In genomic region chr7:48845213-48845973, GRCm38 (mm10) we compare ENCODE assay signal across 15 mouse cellular contexts. TPM values are rescaled to one million over a fixed set of nuclear protein-coding genes. Genes with fewer than 3 reads are reported as not detected.
A peak's percentile ranks its signal among the peaks of the same experiment; 100 is the strongest.
DNase-seq lines count a peak whose midpoint lies in the region; ATAC-seq lines count a peak whose summit lies in the region.
"Had no signal": no experiment of that assay in that cellular context is flagged by ENCODE, and none has a peak within 500 bp of the region (broad histone marks: within the 10 kb centered on the region; RNA-seq: fewer than 3 reads in every experiment).

No protein-coding gene starts in this region.

- no peaks in the 10 kb centered on the region for H3K27me3 ChIP-seq in heart, embryonic 13.5 days (replicated peaks)
- H3K27me3 ChIP-seq in embryonic facial prominence, embryonic 14.5 days (replicated peaks; ENCODE audit: control insufficient read depth, insufficient read depth, low read length), result no peaks in the 10 kb centered on the region
- H3K27me3 ChIP-seq in limb, embryonic 11.5 days (ENCODE audit: control insufficient read depth, insufficient read depth, low read length), result no peaks in the 10 kb centered on the region

- WGBS in heart, embryonic 13.5 days, result 43% methylated on average over 12 of the region's 12 CpGs
- 66% methylated on average over 12 of the region's 12 CpGs for WGBS in embryonic facial prominence, embryonic 14.5 days
- WGBS in limb, embryonic 11.5 days, result 62% methylated on average over 12 of the region's 12 CpGs

- H3K4me3 ChIP-seq in heart, embryonic 13.5 days, result peak overlapping the region; percentile 64
- no peak overlapping the region for H3K4me3 ChIP-seq in embryonic facial prominence, embryonic 14.5 days (ENCODE audit: low read depth, low read length)
- no peak overlapping the region for H3K4me3 ChIP-seq in limb, embryonic 11.5 days (ENCODE audit: low read depth, low read length)
- H3K4me3 ChIP-seq: midbrain, embryonic 10.5 days had no signal

- H3K27ac ChIP-seq in heart, embryonic 13.5 days (replicated peaks), result peak overlapping the region; percentile 95
- H3K27ac ChIP-seq in embryonic facial prominence, embryonic 14.5 days (replicated peaks; ENCODE audit: low read depth, low read length), result no peak overlapping the region; the same call in 1 of the 2 replicates
- no peak overlapping the region; the same call in 1 of the 2 replicates for H3K27ac ChIP-seq in limb, embryonic 11.5 days (replicated peaks; ENCODE audit: low read depth, low read length)
- H3K27ac ChIP-seq: midbrain, embryonic 10.5 days had no signal

- intact Hi-C loops in left cerebral cortex, postnatal 14 days (cut with DNase I), result no loop called here

- no peak for ATAC-seq in heart, embryonic 13.5 days (ENCODE audit: extremely low read depth, insufficient number of reproducible peaks, low FRiP score, low TSS enrichment)
- ATAC-seq in embryonic facial prominence, embryonic 14.5 days (ENCODE audit: low read depth), result peak; percentile 83; the same call in 1 of the 2 replicates
- ATAC-seq in limb, embryonic 11.5 days (ENCODE audit: insufficient number of reproducible peaks, low FRiP score, low TSS enrichment, low read depth), result peak; percentile 89
- ATAC-seq: forebrain, embryonic 14.5 days; inflammation-experienced regulatory T-cells, adult 6 months had no signal

- DNase-seq in heart, adult 8-10 months (ENCODE audit: low spot score), result no peak
- peak; percentile 92 for DNase-seq in NIH3T3 (ENCODE audit: low read depth)
- DNase-seq in embryonic facial prominence, embryonic 14.5 days (ENCODE audit: low spot score), result peak; percentile 73
- peak; percentile 59 for DNase-seq in limb, embryonic 11.5 days (ENCODE audit: low spot score)
- DNase-seq in left cerebral cortex, postnatal 14 days (ENCODE audit: low spot score in 2 of 2), result no peak
- no peak for DNase-seq in natural killer cell, adult 2 months (ENCODE audit: low spot score in 2 of 2)
- DNase-seq in neural tube, embryonic 10.5 days (ENCODE audit: extremely low spot score, low spot score), result no peak
- DNase-seq: cerebellum, adult 9-11 months; layer of hippocampus, adult 9-11 months had no signal

- peaks cover 64% of the 10 kb centered on the region for H3K4me1 ChIP-seq in heart, embryonic 13.5 days
- H3K4me1 ChIP-seq in embryonic facial prominence, embryonic 14.5 days (ENCODE audit: control insufficient read depth, insufficient read depth, low read length), result no peaks in the 10 kb centered on the region
- H3K4me1 ChIP-seq in limb, embryonic 11.5 days (ENCODE audit: control insufficient read depth, insufficient read depth, low read length), result no peaks in the 10 kb centered on the region

- 0 out of 2 replicates have a peak, but pooled peaks cover 5% of the 10 kb centered on the region for H3K36me3 ChIP-seq in heart, embryonic 13.5 days
- no peaks in the 10 kb centered on the region for H3K36me3 ChIP-seq in embryonic facial prominence, embryonic 14.5 days (ENCODE audit: control insufficient read depth, insufficient read depth, low read length)
- no peaks in the 10 kb centered on the region for H3K36me3 ChIP-seq in limb, embryonic 11.5 days (ENCODE audit: control insufficient read depth, insufficient read depth, low read length)
- H3K36me3 ChIP-seq: midbrain, embryonic 10.5 days had no signal

- H3K9ac ChIP-seq in heart, embryonic 13.5 days, result peak overlapping the region; percentile 88
- H3K9ac ChIP-seq in embryonic facial prominence, embryonic 14.5 days (ENCODE audit: low read depth, low read length), result no peak overlapping the region
- H3K9ac ChIP-seq in limb, embryonic 11.5 days (ENCODE audit: low read length), result no peak overlapping the region

- peak overlapping the region; percentile 75 for H3K4me2 ChIP-seq in heart, embryonic 13.5 days
- no peak overlapping the region for H3K4me2 ChIP-seq in embryonic facial prominence, embryonic 14.5 days (ENCODE audit: low read depth, low read length)
- no peak overlapping the region for H3K4me2 ChIP-seq in limb, embryonic 11.5 days (ENCODE audit: low read depth, severe bottlenecking)
- H3K4me2 ChIP-seq: liver, embryonic 11.5 days had no signal

- no peaks in the 10 kb centered on the region for H3K9me3 ChIP-seq in heart, embryonic 13.5 days
- H3K9me3 ChIP-seq in embryonic facial prominence, embryonic 14.5 days (ENCODE audit: control insufficient read depth, low read length), result no peaks in the 10 kb centered on the region
- no peaks in the 10 kb centered on the region for H3K9me3 ChIP-seq in limb, embryonic 11.5 days (ENCODE audit: control insufficient read depth, low read length)
- H3K9me3 ChIP-seq: midbrain, embryonic 10.5 days had no signal

RNA-seq across cellular contexts. Expression of gene Csrp3, which starts 2.4 kb away (rescaled TPM):
- 1,256 and 1,437 TPM in 2 replicates for polyA plus RNA-seq in heart, embryonic 13.5 days (2015; fragmentation: Nextera tagmentation; extraction: Ambion mirVana)
- 1,000 to 10,000 TPM; 2,121 to 2,549 (median 2,255) TPM for total RNA-seq in heart, adult 8-10 months (2022)
- 168 and 285 TPM in 2 replicates for polyA plus RNA-seq in embryonic facial prominence, embryonic 14.5 days (2014; fragmentation: Nextera tagmentation; extraction: Ambion mirVana)
- 1.1 and 1.4 TPM in 2 replicates for polyA plus RNA-seq in limb, embryonic 11.5 days (2014; fragmentation: Nextera tagmentation; extraction: Ambion mirVana)
- total RNA-seq in left cerebral cortex, postnatal 14 days (2021), result not detected
- polyA plus RNA-seq: forebrain, embryonic 14.5 days; inflammation-experienced regulatory T-cells, adult 6 months; urinary bladder, adult 2 months had no signal

RNA-seq across cellular contexts. Expression of gene E2f8, which starts 36.0 kb away (rescaled TPM):
- 18.6 and 19.9 TPM in 2 replicates for polyA plus RNA-seq in heart, embryonic 13.5 days (2015; fragmentation: Nextera tagmentation; extraction: Ambion mirVana)
- 1 to 10 TPM in 3 of 4 experiments, under 1 TPM in 1; 0.87 to 2.1 (median 1.2) TPM for total RNA-seq in heart, adult 8-10 months (2022)
- 16.2 and 17.6 TPM in 2 replicates for polyA plus RNA-seq in embryonic facial prominence, embryonic 14.5 days (2014; fragmentation: Nextera tagmentation; extraction: Ambion mirVana)
- polyA plus RNA-seq in limb, embryonic 11.5 days (2014; fragmentation: Nextera tagmentation; extraction: Ambion mirVana), result 14.6 and 16.5 TPM in 2 replicates
- under 1 TPM; 0.70 to 0.87 TPM for total RNA-seq in left cerebral cortex, postnatal 14 days (2021)

RNA-seq across cellular contexts. Expression of gene Zdhhc13, which starts 56.6 kb away (rescaled TPM):
- polyA plus RNA-seq in heart, embryonic 13.5 days (2015; fragmentation: Nextera tagmentation; extraction: Ambion mirVana), result 31.1 and 32.5 TPM in 2 replicates
- 10 to 100 TPM; 11.2 to 13.8 (median 12.7) TPM for total RNA-seq in heart, adult 8-10 months (2022)
- 33.0 and 36.5 TPM in 2 replicates for polyA plus RNA-seq in embryonic facial prominence, embryonic 14.5 days (2014; fragmentation: Nextera tagmentation; extraction: Ambion mirVana)
- 28.7 and 30.3 TPM in 2 replicates for polyA plus RNA-seq in limb, embryonic 11.5 days (2014; fragmentation: Nextera tagmentation; extraction: Ambion mirVana)
- 10 to 100 TPM; 28.9 to 29.3 TPM for total RNA-seq in left cerebral cortex, postnatal 14 days (2021)

Comparison
In these comparisons a context has a peak if more than half of its experiments do, and no peak if none do; other contexts are left out.
1. DNase-seq: peak in NIH3T3 (single experiment), embryonic facial prominence, embryonic 14.5 days (single experiment) and limb, embryonic 11.5 days (single experiment); none in heart, adult 8-10 months (single experiment), left cerebral cortex, postnatal 14 days (0 of 2), natural killer cell, adult 2 months (0 of 2) and neural tube, embryonic 10.5 days (single experiment).
2. RNA of gene Csrp3, which starts 2.4 kb away (polyA plus RNA-seq): 1,256 to 1,437 TPM in heart, embryonic 13.5 days and 168 to 285 TPM in embryonic facial prominence, embryonic 14.5 days; 1.1 to 1.4 TPM in limb, embryonic 11.5 days; every median in the first group is over 10 times any median in the second.